Mouse (Mus musculus): ENCODE data around the gene A930004D18Rik. TPM values are rescaled to one million over a fixed set of nuclear protein-coding genes. Genes with fewer than 3 reads are reported as not detected.

Gene A930004D18Rik
- polyA plus RNA-seq, 1 experiment from 2014 or later, result 16.4 TPM

- Histone ChIP-seq H3K9ac (peak overlapping the region; percentile 69), H3K4me1 (peaks cover 52% of the 10 kb centered on the region), H3K27me3 (no peaks in the 10 kb centered on the region), H3K4me3 (peak overlapping the region; percentile 36), H3K9me3 (no peaks in the 10 kb centered on the region), H3K4me2 (replicated peaks) (peak overlapping the region; percentile 89), H3K36me3 (no peaks in the 10 kb centered on the region), H3K27ac (peak overlapping the region; percentile 43; the same call in 1 of the 2 replicates)
- ATAC-seq (ENCODE audit: insufficient number of reproducible peaks, insufficient read depth, low FRiP score, low TSS enrichment), result no peak
- WGBS, result 2% methylated on average over 26 of the region's 26 CpGs
Observed at GRCm38 (mm10) chr2:18031271-18031821, 6.2 kb downstream of the A930004D18Rik start.

- WGBS, result 26% methylated on average over 8 of the region's 8 CpGs
- H3K27ac ChIP-seq, result no peak overlapping the region
- H3K4me2 ChIP-seq (replicated peaks), result peak overlapping the region; percentile 89
- no peaks in the 10 kb centered on the region for H3K36me3 ChIP-seq
- no peaks in the 10 kb centered on the region for H3K27me3 ChIP-seq
- ATAC-seq (ENCODE audit: insufficient number of reproducible peaks, insufficient read depth, low FRiP score, low TSS enrichment), result no peak
- no peak overlapping the region for H3K9ac ChIP-seq
- H3K9me3 ChIP-seq, result no peaks in the 10 kb centered on the region
- peaks cover 57% of the 10 kb centered on the region for H3K4me1 ChIP-seq
- H3K4me3 ChIP-seq, result no peak overlapping the region
Observed at GRCm38 (mm10) chr2:18030581-18030980, 7.0 kb downstream of the A930004D18Rik start.

GRCm38 (mm10) chr2:18029656-18030055 lies 7.9 kb downstream of the A930004D18Rik start:
- Histone ChIP-seq H3K4me1 (peaks cover 58% of the 10 kb centered on the region), H3K36me3 (no peaks in the 10 kb centered on the region), H3K4me3 (no peak overlapping the region), H3K9me3 (no peaks in the 10 kb centered on the region), H3K9ac (no peak overlapping the region), H3K27me3 (no peaks in the 10 kb centered on the region), H3K4me2 (replicated peaks) (no peak overlapping the region), H3K27ac (no peak overlapping the region)
- no peak for ATAC-seq (ENCODE audit: insufficient number of reproducible peaks, insufficient read depth, low FRiP score, low TSS enrichment)
- WGBS, result 57% methylated on average over 7 of the region's 7 CpGs

- H3K36me3 ChIP-seq, result no peaks in the 10 kb centered on the region
- H3K27ac ChIP-seq, result peak overlapping the region; percentile 99
- under 1% methylated on average over 61 of the region's 61 CpGs for WGBS
- ATAC-seq (ENCODE audit: insufficient number of reproducible peaks, insufficient read depth, low FRiP score, low TSS enrichment), result peak; percentile 55
- no peaks in the 10 kb centered on the region for H3K27me3 ChIP-seq
- no peaks in the 10 kb centered on the region for H3K9me3 ChIP-seq
- H3K4me1 ChIP-seq, result peaks cover 48% of the 10 kb centered on the region
- H3K4me2 ChIP-seq (replicated peaks), result peak overlapping the region; percentile 99
- H3K9ac ChIP-seq, result peak overlapping the region; percentile 90
- peak overlapping the region; percentile 67 for H3K4me3 ChIP-seq
Observed at GRCm38 (mm10) chr2:18028140-18029021, 9.2 kb downstream of the A930004D18Rik start.

- peak; percentile 91 for ATAC-seq (ENCODE audit: insufficient number of reproducible peaks, insufficient read depth, low FRiP score, low TSS enrichment)
Observed at GRCm38 (mm10) chr2:18027448-18028139, 9.9 kb downstream of the A930004D18Rik start.

GRCm38 (mm10) chr2:18026116-18026947 lies 11.2 kb downstream of the A930004D18Rik start:
- H3K36me3 ChIP-seq, result no peaks in the 10 kb centered on the region
- H3K27ac ChIP-seq, result peak overlapping the region; percentile 47
- H3K9ac ChIP-seq, result peak overlapping the region; percentile 50
- peak overlapping the region; percentile 67 for H3K4me3 ChIP-seq
- ATAC-seq (ENCODE audit: insufficient number of reproducible peaks, insufficient read depth, low FRiP score, low TSS enrichment), result no peak
- no peaks in the 10 kb centered on the region for H3K27me3 ChIP-seq
- 1% methylated on average over 44 of the region's 44 CpGs for WGBS
- peak overlapping the region; percentile 99 for H3K4me2 ChIP-seq (replicated peaks)
- no peaks in the 10 kb centered on the region for H3K9me3 ChIP-seq
- H3K4me1 ChIP-seq, result peaks cover 29% of the 10 kb centered on the region; the same call in 1 of the 2 replicates

More at GRCm38 (mm10) chr2:18027448-18028139, 9.9 kb downstream of the A930004D18Rik start:
- Histone ChIP-seq H3K4me1 (peaks cover 40% of the 10 kb centered on the region), H3K9ac (peak overlapping the region; percentile 90), H3K4me3 (peak overlapping the region; percentile 67), H3K36me3 (no peaks in the 10 kb centered on the region), H3K9me3 (no peaks in the 10 kb centered on the region), H3K27ac (peak overlapping the region; percentile 99), H3K27me3 (no peaks in the 10 kb centered on the region), H3K4me2 (replicated peaks) (peak overlapping the region; percentile 99)
- under 1% methylated on average over 44 of the region's 44 CpGs for WGBS

GRCm38 (mm10) chr2:18025781-18026115 lies 11.8 kb downstream of the A930004D18Rik start:
- Histone ChIP-seq H3K9ac (peak overlapping the region; percentile 50), H3K27me3 (no peaks in the 10 kb centered on the region), H3K27ac (peak overlapping the region; percentile 30; the same call in 1 of the 2 replicates), H3K36me3 (no peaks in the 10 kb centered on the region), H3K4me3 (peak overlapping the region; percentile 67), H3K4me2 (replicated peaks) (peak overlapping the region; percentile 99), H3K9me3 (no peaks in the 10 kb centered on the region), H3K4me1 (peaks cover 25% of the 10 kb centered on the region; the same call in 1 of the 2 replicates)
- ATAC-seq (ENCODE audit: insufficient number of reproducible peaks, insufficient read depth, low FRiP score, low TSS enrichment), result no peak
- WGBS, result under 1% methylated on average over 14 of the region's 14 CpGs

- no peak overlapping the region for H3K27ac ChIP-seq
- ATAC-seq (ENCODE audit: insufficient number of reproducible peaks, insufficient read depth, low FRiP score, low TSS enrichment), result no peak
- H3K36me3 ChIP-seq, result no peaks in the 10 kb centered on the region
- H3K9ac ChIP-seq, result no peak overlapping the region
- H3K9me3 ChIP-seq, result no peaks in the 10 kb centered on the region
- H3K4me1 ChIP-seq, result peaks cover 21% of the 10 kb centered on the region; the same call in 1 of the 2 replicates
- no peaks in the 10 kb centered on the region for H3K27me3 ChIP-seq
- no peak overlapping the region for H3K4me3 ChIP-seq
- peak overlapping the region; percentile 99 for H3K4me2 ChIP-seq (replicated peaks)
- 37% methylated on average over 5 of the region's 5 CpGs for WGBS
Observed at GRCm38 (mm10) chr2:18025116-18025515, 12.4 kb downstream of the A930004D18Rik start.

- Histone ChIP-seq H3K4me1 (peaks cover 15% of the 10 kb centered on the region; the same call in 1 of the 2 replicates), H3K4me2 (replicated peaks) (no peak overlapping the region), H3K9ac (no peak overlapping the region), H3K4me3 (no peak overlapping the region), H3K9me3 (no peaks in the 10 kb centered on the region), H3K27me3 (no peaks in the 10 kb centered on the region), H3K36me3 (no peaks in the 10 kb centered on the region), H3K27ac (no peak overlapping the region)
- WGBS, result 63% methylated on average over 1 of the region's 1 CpGs
- no peak for ATAC-seq (ENCODE audit: insufficient number of reproducible peaks, insufficient read depth, low FRiP score, low TSS enrichment)
Observed at GRCm38 (mm10) chr2:18022886-18023285, 14.7 kb downstream of the A930004D18Rik start.

- no peak for ATAC-seq (ENCODE audit: insufficient number of reproducible peaks, insufficient read depth, low FRiP score, low TSS enrichment)
- Histone ChIP-seq H3K27ac (no peak overlapping the region), H3K36me3 (no peaks in the 10 kb centered on the region), H3K9me3 (no peaks in the 10 kb centered on the region), H3K4me2 (replicated peaks) (no peak overlapping the region), H3K27me3 (no peaks in the 10 kb centered on the region), H3K4me3 (no peak overlapping the region), H3K9ac (no peak overlapping the region), H3K4me1 (no peaks in the 10 kb centered on the region)
- WGBS, result 80% methylated on average over 1 of the region's 1 CpGs
Observed at GRCm38 (mm10) chr2:18019122-18019521, 18.4 kb downstream of the A930004D18Rik start.

GRCm38 (mm10) chr2:18017321-18017720 lies 20.2 kb downstream of the A930004D18Rik start:
- no peak for ATAC-seq (ENCODE audit: insufficient number of reproducible peaks, insufficient read depth, low FRiP score, low TSS enrichment)
- H3K27ac ChIP-seq, result no peak overlapping the region
- no peaks in the 10 kb centered on the region for H3K36me3 ChIP-seq
- 86% methylated on average over 6 of the region's 6 CpGs for WGBS
- no peaks in the 10 kb centered on the region for H3K4me1 ChIP-seq
- H3K9ac ChIP-seq, result no peak overlapping the region
- H3K4me3 ChIP-seq, result no peak overlapping the region
- no peaks in the 10 kb centered on the region for H3K9me3 ChIP-seq
- no peak overlapping the region for H3K4me2 ChIP-seq (replicated peaks)
- no peaks in the 10 kb centered on the region for H3K27me3 ChIP-seq
